Mouse (Mus musculus) spleen, embryonic (tissue): Measurements from ENCODE around the gene Derl2.

Experiments used
- CTCF ChIA-PET: fragments of 350-600 bp; sonication (Branson Sonifier 250); formaldehyde crosslinking; loops from one replicate; lab custom pipeline; 2022; lab: Charles Lee

Gene Derl2

GRCm38 (mm10) chr11:70982557-70983228, 36.9 kb downstream of the Derl2 start, which contains the start of gene C1qbp:
C1qbp (minus strand) TSS chr11:70983026.
- CTCF ChIA-PET: interaction anchor here (0.6 to 1.1 kb wide), 2 partner anchors 29 to 113 kb away, joined by 4 to 10 read pairs; no protein-coding TSS in a partner anchor

GRCm38 (mm10) chr11:70982030-70982429, 37.6 kb downstream of the Derl2 start:
- CTCF ChIA-PET: interaction anchor here (0.5 to 1.1 kb wide), 2 partner anchors 30 to 535 kb away, joined by 4 to 7 read pairs; no protein-coding TSS in a partner anchor

GRCm38 (mm10) chr11:70980751-70981510, 38.7 kb downstream of the Derl2 start:
- CTCF ChIA-PET: no interaction called here

GRCm38 (mm10) chr11:70980232-70980631, 39.4 kb downstream of the Derl2 start:
- CTCF ChIA-PET: no interaction called here

GRCm38 (mm10) chr11:70977293-70977692, 42.3 kb downstream of the Derl2 start:
- CTCF ChIA-PET: no interaction called here

- CTCF ChIA-PET: no interaction called here
Measured at GRCm38 (mm10) chr11:70975193-70975592, 44.4 kb downstream of the Derl2 start.

- CTCF ChIA-PET: interaction anchor here (0.6 kb wide), 1 partner anchor 32 kb away, joined by 3 read pairs; no protein-coding TSS in a partner anchor
Measured at GRCm38 (mm10) chr11:70973947-70974346, 45.7 kb downstream of the Derl2 start.

GRCm38 (mm10) chr11:70972586-70972985, 47.1 kb downstream of the Derl2 start:
- CTCF ChIA-PET: no interaction called here

GRCm38 (mm10) chr11:70970560-70971540, 48.8 kb downstream of the Derl2 start:
- CTCF ChIA-PET: no interaction called here

GRCm38 (mm10) chr11:70969821-70970559, 49.7 kb downstream of the Derl2 start, which contains the start of the genes Nup88 and Rpain:
Nup88 (minus strand) TSS chr11:70969973.
Rpain (plus strand) TSS chr11:70970213.
- CTCF ChIA-PET: interaction anchor here (0.8 kb wide), 1 partner anchor 1270 kb away, joined by 4 read pairs; no protein-coding TSS in a partner anchor

GRCm38 (mm10) chr11:70969271-70969794, 50.3 kb downstream of the Derl2 start:
- CTCF ChIA-PET: interaction anchor here (0.8 kb wide), 1 partner anchor 1271 kb away, joined by 4 read pairs; no protein-coding TSS in a partner anchor

- CTCF ChIA-PET: no interaction called here
Measured at GRCm38 (mm10) chr11:70964222-70964907, 55.3 kb downstream of the Derl2 start.

- CTCF ChIA-PET: interaction anchor here (0.7 to 0.8 kb wide), 2 partner anchors 43 to 384 kb away, joined by 3 read pairs; no protein-coding TSS in a partner anchor
Measured at GRCm38 (mm10) chr11:70960786-70961554, 58.7 kb downstream of the Derl2 start.
